Mouse (Mus musculus) ovary, adult 18-20 months (tissue): Measurements from ENCODE around the gene Ets1.

Experiments
- DNase-seq: peaks from one replicate; pipeline ENCODE4 v3.0.0; 2022; ENCODE audit warnings: low spot score, mixed read lengths

Ets1 gene

GRCm38 (mm10) chr9:32730656-32731590 is 94.9 kb downstream of the Ets1 start:
- DNase-seq, result no peak

- DNase-seq, result no peak
Measured at GRCm38 (mm10) chr9:32731787-32732186, 95.8 kb downstream of the Ets1 start.

- no peak for DNase-seq
Measured at GRCm38 (mm10) chr9:32735071-32735470, 99.0 kb downstream of the Ets1 start.

- DNase-seq, result no peak
Measured at GRCm38 (mm10) chr9:32736051-32736450, 100.0 kb downstream of the Ets1 start.

GRCm38 (mm10) chr9:32739988-32740387 is 104.0 kb downstream of the Ets1 start:
- no peak for DNase-seq

- DNase-seq, result no peak
Measured at GRCm38 (mm10) chr9:32740751-32741387, 104.8 kb downstream of the Ets1 start.

- DNase-seq, result no peak
Measured at GRCm38 (mm10) chr9:32741681-32742080, 105.7 kb downstream of the Ets1 start.

GRCm38 (mm10) chr9:32743157-32743556 is 107.1 kb downstream of the Ets1 start:
- DNase-seq, result no peak

- DNase-seq, result no peak
Measured at GRCm38 (mm10) chr9:32743642-32744161, 107.7 kb downstream of the Ets1 start.

- no peak for DNase-seq
Measured at GRCm38 (mm10) chr9:32744288-32744687, 108.3 kb downstream of the Ets1 start.

- no peak for DNase-seq
Measured at GRCm38 (mm10) chr9:32745079-32745763, 109.2 kb downstream of the Ets1 start.

- no peak for DNase-seq
Measured at GRCm38 (mm10) chr9:32745998-32746397, 110.0 kb downstream of the Ets1 start.

GRCm38 (mm10) chr9:32746615-32747014 is 110.6 kb downstream of the Ets1 start:
- DNase-seq, result no peak

- DNase-seq, result no peak
Measured at GRCm38 (mm10) chr9:32747624-32748023, 111.6 kb downstream of the Ets1 start.

- no peak for DNase-seq
Measured at GRCm38 (mm10) chr9:32748552-32748951, 112.5 kb downstream of the Ets1 start.

- DNase-seq, result no peak
Measured at GRCm38 (mm10) chr9:32749721-32750480, 113.9 kb downstream of the Ets1 start.

- no peak for DNase-seq
Measured at GRCm38 (mm10) chr9:32752602-32753001, 116.6 kb downstream of the Ets1 start.

GRCm38 (mm10) chr9:32754311-32754710 is 118.3 kb downstream of the Ets1 start:
- no peak for DNase-seq

GRCm38 (mm10) chr9:32756002-32756401 is 120.0 kb downstream of the Ets1 start:
- no peak for DNase-seq

- no peak for DNase-seq
Measured at GRCm38 (mm10) chr9:32758280-32758905, 122.4 kb downstream of the Ets1 start.

GRCm38 (mm10) chr9:32760649-32761157 is 124.7 kb downstream of the Ets1 start:
- DNase-seq, result no peak
